Mouse (Mus musculus): ENCODE data around the gene Olfr924. TPM values are rescaled to one million over a fixed set of nuclear protein-coding genes. Genes with fewer than 3 reads are reported as not detected.
"Not testable (repeated sequence)": the region's sequence is repeated elsewhere in the genome, so short reads cannot be mapped to it uniquely, and the experiment has no call there.

Olfr924 gene
- total and polyA plus RNA-seq, 3 experiments, result not detected

- intact Hi-C loops (cut with DNase I), result no loop called here
- Histone ChIP-seq H3K27ac (no peak within 1 kb of the TSS), H3K79me2 (replicated peaks; ENCODE audit: control insufficient read depth, insufficient read depth, low read length) (no peaks in the 10 kb centered on the region), H3K4me3 (no peak within 1 kb of the TSS), H3K36me3 (ENCODE audit: control insufficient read depth, insufficient read depth, low read length) (no peaks in the 10 kb centered on the region), H3K4me1 (ENCODE audit: control insufficient read depth, insufficient read depth, low read length) (no peaks in the 10 kb centered on the region), H3K9ac (ENCODE audit: low read depth, low read length) (no peak within 1 kb of the TSS), H3K27me3 (ENCODE audit: control insufficient read depth, insufficient read depth, low read length) (no peaks in the 10 kb centered on the region)
- no peak for DNase-seq
- TF ChIP-seq CTCF (IDR thresholded peaks at IDR 0.05) (no peak), POLR2A (IDR thresholded peaks at IDR 0.05; ENCODE audit: insufficient read depth, low read depth, low read length) (no peak), EP300 (IDR thresholded peaks at IDR 0.05; ENCODE audit: insufficient read depth, low read depth, low read length) (no peak)
Observed at GRCm38 (mm10) chr9:38854760-38855159, 10.5 kb downstream of the Olfr924 start, which contains the start of gene Olfr26. Olfr26 (plus strand) TSS chr9:38855060.

GRCm38 (mm10) chr9:38874880-38875279 lies 30.6 kb downstream of the Olfr924 start:
- H3K27ac ChIP-seq; H3K79me2 ChIP-seq (replicated peaks; ENCODE audit: control insufficient read depth, insufficient read depth, low read length); H3K4me1 ChIP-seq (ENCODE audit: control insufficient read depth, insufficient read depth, low read length); H3K9ac ChIP-seq (ENCODE audit: low read depth, low read length); intact Hi-C loops (cut with DNase I); H3K36me3 ChIP-seq (ENCODE audit: control insufficient read depth, insufficient read depth, low read length); H3K27me3 ChIP-seq (ENCODE audit: control insufficient read depth, insufficient read depth, low read length); H3K4me3 ChIP-seq; DNase-seq: not testable (repeated sequence)
- 54% methylated on average over 2 of the region's 2 CpGs for WGBS

GRCm38 (mm10) chr9:38876826-38877225 lies 32.6 kb downstream of the Olfr924 start, which contains the start of gene Olfr926:
Olfr926 (plus strand) TSS chr9:38877126.
- H3K27me3 ChIP-seq (ENCODE audit: control insufficient read depth, insufficient read depth, low read length), result no peaks in the 10 kb centered on the region
- TF ChIP-seq EP300 (IDR thresholded peaks at IDR 0.05; ENCODE audit: insufficient read depth, low read depth, low read length) (no peak), POLR2A (IDR thresholded peaks at IDR 0.05; ENCODE audit: insufficient read depth, low read depth, low read length) (no peak), CTCF (IDR thresholded peaks at IDR 0.05) (no peak)
- intact Hi-C loops (cut with DNase I), result no loop called here
- H3K79me2 ChIP-seq (replicated peaks; ENCODE audit: control insufficient read depth, insufficient read depth, low read length), result no peaks in the 10 kb centered on the region
- H3K36me3 ChIP-seq (ENCODE audit: control insufficient read depth, insufficient read depth, low read length), result no peaks in the 10 kb centered on the region
- DNase-seq, result no peak
- 63% methylated on average over 2 of the region's 2 CpGs for WGBS
- no peak within 1 kb of the TSS for H3K27ac ChIP-seq
- no peaks in the 10 kb centered on the region for H3K4me1 ChIP-seq (ENCODE audit: control insufficient read depth, insufficient read depth, low read length)
- H3K9ac ChIP-seq (ENCODE audit: low read depth, low read length), result no peak within 1 kb of the TSS
- H3K4me3 ChIP-seq, result no peak within 1 kb of the TSS

Other genes starting within 250 kb of the Olfr924 start
- gene Olfr914, start 239.3 kb upstream of the Olfr924 start, total RNA-seq (2021), result not detected
- gene Olfr914, start 239.3 kb upstream of the Olfr924 start, polyA plus RNA-seq (2012; rRNA removed), result not detected in 2 replicates
- not detected for gene Olfr916, start 184.6 kb upstream of the Olfr924 start, total RNA-seq (2021)
- not detected in 2 replicates for gene Olfr916, start 184.6 kb upstream of the Olfr924 start, polyA plus RNA-seq (2012; rRNA removed)
- gene Olfr917, start 178.6 kb upstream of the Olfr924 start, total RNA-seq (2021), result not detected
- not detected in 2 replicates for gene Olfr917, start 178.6 kb upstream of the Olfr924 start, polyA plus RNA-seq (2012; rRNA removed)
- not detected for gene Olfr918, start 169.8 kb upstream of the Olfr924 start, total RNA-seq (2021)
- not detected in 2 replicates for gene Olfr918, start 169.8 kb upstream of the Olfr924 start, polyA plus RNA-seq (2012; rRNA removed)
- not detected for gene Olfr919, start 140.8 kb upstream of the Olfr924 start, total RNA-seq (2021)
- gene Olfr919, start 140.8 kb upstream of the Olfr924 start, polyA plus RNA-seq (2012; rRNA removed), result not detected in 2 replicates
- gene Vwa5a, start 126.2 kb upstream of the Olfr924 start, total RNA-seq (2021), result 10 to 100 TPM; 24.8 to 31.6 TPM
- 13.3 and 27.1 TPM in 2 replicates for gene Vwa5a, start 126.2 kb upstream of the Olfr924 start, polyA plus RNA-seq (2012; rRNA removed)
- under 1 TPM in 1 of 2 experiments, not detected in 1; 0.05 TPM for gene Olfr920, start 92.2 kb upstream of the Olfr924 start, total RNA-seq (2021)
- gene Olfr920, start 92.2 kb upstream of the Olfr924 start, polyA plus RNA-seq (2012; rRNA removed), result 0.06 and 0.12 TPM in 2 replicates
- not detected for gene Olfr921, start 71.4 kb upstream of the Olfr924 start, total RNA-seq (2021)
- not detected in 2 replicates for gene Olfr921, start 71.4 kb upstream of the Olfr924 start, polyA plus RNA-seq (2012; rRNA removed)
- gene Olfr922, start 29.8 kb upstream of the Olfr924 start, total RNA-seq (2021), result not detected
- gene Olfr922, start 29.8 kb upstream of the Olfr924 start, polyA plus RNA-seq (2012; rRNA removed), result not detected in 2 replicates
- not detected for gene Olfr923, start 17.9 kb upstream of the Olfr924 start, total RNA-seq (2021)
- gene Olfr923, start 17.9 kb upstream of the Olfr924 start, polyA plus RNA-seq (2012; rRNA removed), result not detected in 2 replicates
- not detected for gene Olfr26, start 10.6 kb downstream of the Olfr924 start, total RNA-seq (2021)
- 0.18 TPM in 1 of 2 replicates, not detected in the other for gene Olfr26, start 10.6 kb downstream of the Olfr924 start, polyA plus RNA-seq (2012; rRNA removed)
- not detected for gene Olfr926, start 32.7 kb downstream of the Olfr924 start, total RNA-seq (2021)
- not detected in 2 replicates for gene Olfr926, start 32.7 kb downstream of the Olfr924 start, polyA plus RNA-seq (2012; rRNA removed)
- gene Olfr930, start 85.4 kb downstream of the Olfr924 start, total RNA-seq (2021), result not detected
- gene Olfr930, start 85.4 kb downstream of the Olfr924 start, polyA plus RNA-seq (2012; rRNA removed), result not detected in 2 replicates
- gene Olfr933, start 127.9 kb downstream of the Olfr924 start, total RNA-seq (2021), result not detected
- not detected in 2 replicates for gene Olfr933, start 127.9 kb downstream of the Olfr924 start, polyA plus RNA-seq (2012; rRNA removed)
- not detected for gene Olfr934, start 143.9 kb downstream of the Olfr924 start, total RNA-seq (2021)
- not detected in 2 replicates for gene Olfr934, start 143.9 kb downstream of the Olfr924 start, polyA plus RNA-seq (2012; rRNA removed)
- gene Olfr935, start 155.2 kb downstream of the Olfr924 start, total RNA-seq (2021), result not detected
- gene Olfr935, start 155.2 kb downstream of the Olfr924 start, polyA plus RNA-seq (2012; rRNA removed), result not detected in 2 replicates
- gene Olfr146, start 178.9 kb downstream of the Olfr924 start, total RNA-seq (2021), result not detected
- gene Olfr146, start 178.9 kb downstream of the Olfr924 start, polyA plus RNA-seq (2012; rRNA removed), result not detected in 2 replicates
- not detected for gene Olfr937, start 220.5 kb downstream of the Olfr924 start, total RNA-seq (2021)
- not detected in 2 replicates for gene Olfr937, start 220.5 kb downstream of the Olfr924 start, polyA plus RNA-seq (2012; rRNA removed)
- not detected for gene Olfr938, start 234.4 kb downstream of the Olfr924 start, total RNA-seq (2021)
- gene Olfr938, start 234.4 kb downstream of the Olfr924 start, polyA plus RNA-seq (2012; rRNA removed), result not detected in 2 replicates

Data from heart, adult 2 months (tissue).